Mouse (Mus musculus) liver, embryonic 16.5 days (tissue): ENCODE results near the gene Eya4. TPM values are rescaled to one million over a fixed set of nuclear protein-coding genes. Genes with fewer than 3 reads are reported as not detected.

Experiments
- ATAC-seq: fragments of 200-750 bp; cut with Nextera tagmentation; 2 replicates; pipeline ENCODE4 v1.8.0; 2017; ENCODE audit warnings: low read depth, mild to moderate bottlenecking, moderate number of reproducible peaks, moderate library complexity
- H3K27ac ChIP-seq: fragments of 300-500 bp; sonication (generic); 2 replicates; pipeline ENCODE4 v1.5.1; 2014; ENCODE audit warnings: mild to moderate bottlenecking, low read length
- H3K27me3 ChIP-seq: fragments of 300-500 bp; sonication (generic); 2 replicates; pipeline ENCODE4 v1.6.1; 2014; ENCODE audit warnings: low read depth, low read length, mixed read lengths; ENCODE audit not compliant: control insufficient read depth, insufficient read depth
- H3K36me3 ChIP-seq: fragments of 300-500 bp; sonication (generic); 2 replicates; pipeline ENCODE4 v1.6.1; 2014; ENCODE audit warnings: mild to moderate bottlenecking; ENCODE audit not compliant: control insufficient read depth, insufficient read depth
- H3K4me1 ChIP-seq: fragments of 300-500 bp; sonication (generic); 2 replicates; pipeline ENCODE4 v1.6.1; 2014; ENCODE audit warnings: low read depth, low read length, mixed read lengths; ENCODE audit not compliant: control insufficient read depth
- H3K4me2 ChIP-seq: fragments of 300-500 bp; sonication (generic); 2 replicates; pipeline ENCODE4 v1.6.1; 2014; ENCODE audit warnings: low read depth, low read length, mixed read lengths
- H3K4me3 ChIP-seq: fragments of 300-500 bp; sonication (generic); 2 replicates; pipeline ENCODE4 v1.5.1; 2014; ENCODE audit warnings: low read depth, mild to moderate bottlenecking, low read length
- H3K9ac ChIP-seq: fragments of 300-500 bp; sonication (generic); 2 replicates; pipeline ENCODE4 v1.6.1; 2014; ENCODE audit warnings: low read depth, low read length
- H3K9me3 ChIP-seq: fragments of 300-500 bp; sonication (generic); replicated peaks from 2 replicates; pipeline ENCODE4 v1.6.1; 2016; ENCODE audit warnings: low read length; ENCODE audit not compliant: control insufficient read depth
- WGBS: fragments of 180-500 bp; shearing (Covaris S2); extraction: QIAGEN DNeasy Blood & Tissue Kit; methylation state at CpG from one replicate; pipeline ENCODE4 v1.1.7; 2014; ENCODE audit not compliant: insufficient replicate concordance; 5-methylcytosine and 5-hydroxymethylcytosine counted together
- polyA plus RNA-seq: library from polyadenylated mRNA; unstranded; fragments of >200 nt; fragmentation: Nextera tagmentation; extraction: Ambion mirVana; gene quantifications from 2 replicates; pipeline ENCODE4 v1.2.1, GENCODE M21; 2015

Eya4 gene
- polyA plus RNA-seq, 1 experiment from 2014 or later, result 0.11 TPM

DNA sequence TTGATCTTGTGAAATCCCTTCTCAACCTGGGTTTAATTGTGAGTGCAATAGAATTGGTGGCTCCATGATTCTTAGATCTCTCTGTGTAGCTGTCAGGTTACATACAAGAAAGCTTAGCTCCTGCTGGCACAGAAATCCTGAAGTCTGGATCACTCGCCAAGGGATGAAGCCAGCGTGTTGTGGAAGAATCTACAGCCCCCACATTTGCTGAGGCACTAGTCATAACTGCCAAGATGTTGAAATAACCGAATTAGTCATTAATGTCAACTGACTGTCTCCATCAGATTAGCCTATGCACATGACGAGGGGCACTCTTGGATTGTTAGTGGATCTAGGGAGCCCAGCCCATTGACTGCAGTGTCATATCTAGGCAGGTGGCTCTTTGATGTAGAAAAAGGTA, 146.7 kb downstream of the Eya4 start:
- Histone ChIP-seq H3K4me1 (no peaks in the 10 kb centered on the region), H3K36me3 (no peaks in the 10 kb centered on the region), H3K4me2 (no peak overlapping the region), H3K9me3 (no peaks in the 10 kb centered on the region), H3K27me3 (no peaks in the 10 kb centered on the region), H3K27ac (no peak overlapping the region), H3K9ac (no peak overlapping the region), H3K4me3 (no peak overlapping the region)
- ATAC-seq, result no peak
- 54% methylated on average over 4 of the region's 4 CpGs for WGBS

DNA sequence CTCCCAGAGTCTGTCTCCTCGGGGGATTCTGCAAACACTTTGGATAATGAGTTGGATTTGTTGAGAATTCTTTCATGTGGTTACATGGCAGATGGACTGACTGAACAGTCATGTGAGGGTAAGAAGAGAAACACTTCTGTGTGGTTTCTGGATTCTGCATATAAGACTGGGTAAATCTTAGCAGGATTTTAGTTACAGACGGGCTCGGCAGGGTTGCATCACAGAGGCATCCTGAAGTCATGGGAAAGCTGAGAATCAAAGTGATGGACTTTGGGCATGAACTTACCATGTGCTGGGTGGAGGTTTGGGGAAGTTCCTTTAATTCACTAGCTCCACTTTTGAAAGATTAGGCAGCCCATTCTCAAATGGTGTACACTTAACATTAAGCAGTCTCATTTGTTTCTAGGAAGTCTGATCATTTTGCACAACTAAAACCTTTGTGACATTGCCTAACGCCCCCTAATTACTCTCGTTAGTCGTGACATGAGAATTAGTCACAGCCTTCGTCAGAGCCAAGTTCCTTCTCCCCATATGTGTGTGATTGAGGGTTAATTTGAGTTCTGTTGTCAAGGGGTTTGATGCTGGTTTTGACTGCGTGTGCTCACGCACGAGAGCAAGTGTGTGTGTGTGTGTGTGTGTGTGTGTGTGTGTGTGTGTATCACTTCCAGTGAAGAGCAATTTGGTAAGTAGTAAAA, 147.3 kb downstream of the Eya4 start:
- ATAC-seq, result no peak
- Histone ChIP-seq H3K9ac (no peak overlapping the region), H3K4me2 (no peak overlapping the region), H3K9me3 (no peaks in the 10 kb centered on the region), H3K4me3 (no peak overlapping the region), H3K4me1 (no peaks in the 10 kb centered on the region), H3K27ac (no peak overlapping the region), H3K36me3 (no peaks in the 10 kb centered on the region), H3K27me3 (no peaks in the 10 kb centered on the region)
- 59% methylated on average over 10 of the region's 10 CpGs for WGBS

DNA sequence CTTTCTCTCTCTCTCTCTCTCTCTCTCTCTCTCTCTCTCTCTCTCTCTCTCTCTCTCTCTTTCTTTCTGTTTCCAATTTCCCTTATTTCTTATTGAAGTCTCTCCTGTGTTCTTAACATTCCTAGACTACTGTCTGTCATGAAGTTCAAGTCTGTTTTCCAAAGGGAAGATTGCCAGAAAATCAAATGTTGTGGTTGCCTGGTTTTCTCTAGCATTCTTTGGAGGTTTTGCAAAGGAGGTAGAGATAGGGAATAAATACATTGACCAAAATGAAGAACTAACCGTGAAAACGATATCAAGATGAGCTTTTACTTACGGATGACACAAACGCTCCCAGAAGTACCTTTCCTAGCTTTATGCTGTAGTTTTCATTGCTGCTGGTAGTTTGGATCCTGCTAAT, 148.0 kb downstream of the Eya4 start:
- Histone ChIP-seq H3K9ac (no peak overlapping the region), H3K4me2 (no peak overlapping the region), H3K4me1 (no peaks in the 10 kb centered on the region), H3K27ac (no peak overlapping the region), H3K9me3 (no peaks in the 10 kb centered on the region), H3K36me3 (no peaks in the 10 kb centered on the region), H3K27me3 (no peaks in the 10 kb centered on the region), H3K4me3 (no peak overlapping the region)
- no peak for ATAC-seq
- 74% methylated on average over 4 of the region's 4 CpGs for WGBS

DNA sequence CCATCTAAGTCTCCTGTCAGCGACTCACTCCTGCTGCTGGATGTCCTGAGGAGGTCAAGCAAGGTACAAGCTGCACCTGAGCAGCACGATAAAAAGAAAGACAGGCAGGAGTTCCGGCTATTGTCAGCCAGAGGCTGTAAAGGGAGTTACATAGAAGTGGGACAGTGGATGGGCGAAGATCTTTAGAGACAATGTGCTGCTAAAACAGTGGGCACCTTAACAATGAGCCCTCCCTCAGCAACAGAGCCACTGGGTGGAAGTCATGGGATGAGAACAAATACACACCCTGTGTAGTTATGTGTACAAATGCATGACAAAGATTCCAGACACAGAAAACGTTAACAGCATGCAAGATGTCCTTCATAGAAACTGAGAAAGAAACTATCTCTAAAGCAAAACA, 152.3 kb downstream of the Eya4 start:
- H3K9ac ChIP-seq, result no peak overlapping the region
- no peaks in the 10 kb centered on the region for H3K27me3 ChIP-seq
- H3K9me3 ChIP-seq, result no peaks in the 10 kb centered on the region
- 53% methylated on average over 5 of the region's 5 CpGs for WGBS
- H3K4me1 ChIP-seq, result no peaks in the 10 kb centered on the region
- H3K4me3 ChIP-seq, result no peak overlapping the region
- H3K4me2 ChIP-seq, result no peak overlapping the region
- H3K36me3 ChIP-seq, result no peaks in the 10 kb centered on the region
- no peak overlapping the region for H3K27ac ChIP-seq
- ATAC-seq, result no peak

DNA sequence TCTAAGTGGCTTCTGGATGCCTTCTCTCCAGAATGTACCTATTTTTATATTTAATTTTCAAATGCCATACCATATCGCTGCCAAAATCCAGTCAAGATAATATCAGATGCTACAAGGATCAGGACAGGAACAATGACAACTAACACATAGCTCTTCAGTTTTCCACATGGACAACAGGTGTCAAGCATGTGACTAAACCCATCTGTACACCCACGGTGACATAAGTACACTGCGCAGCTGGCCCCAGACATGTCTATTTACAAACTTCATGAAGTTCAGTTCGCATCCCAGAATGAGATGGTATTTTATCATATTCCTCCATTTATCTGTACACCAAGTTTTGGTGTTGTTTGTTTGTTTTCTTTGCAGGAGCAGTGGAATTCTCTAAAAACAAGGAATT, 154.2 kb downstream of the Eya4 start:
- no peaks in the 10 kb centered on the region for H3K4me1 ChIP-seq
- no peaks in the 10 kb centered on the region for H3K36me3 ChIP-seq
- H3K9ac ChIP-seq, result no peak overlapping the region
- H3K27me3 ChIP-seq, result no peaks in the 10 kb centered on the region
- ATAC-seq, result no peak
- no peak overlapping the region for H3K4me2 ChIP-seq
- H3K9me3 ChIP-seq, result no peaks in the 10 kb centered on the region
- no peak overlapping the region for H3K4me3 ChIP-seq
- 74% methylated on average over 4 of the region's 4 CpGs for whole genome bisulfite sequencing
- H3K27ac ChIP-seq, result no peak overlapping the region

DNA sequence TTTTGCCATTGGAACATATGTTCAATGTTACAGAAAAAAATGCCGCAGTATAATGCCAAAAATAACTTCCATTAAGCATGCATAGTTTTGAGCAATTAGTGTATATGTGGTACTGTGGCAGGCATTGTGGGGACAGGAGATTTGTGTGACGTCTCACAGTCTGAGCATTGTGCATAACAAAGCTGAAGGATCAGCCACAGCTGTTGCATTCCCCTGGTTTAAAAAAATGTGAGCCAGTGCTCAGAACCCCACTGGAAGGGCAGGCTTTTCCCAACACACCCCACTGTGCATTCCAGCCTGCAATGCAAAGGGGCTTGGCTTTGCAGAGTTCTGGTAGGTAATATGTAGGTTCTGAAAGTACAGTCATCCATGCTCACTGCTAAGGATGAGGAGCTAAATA, 155.2 kb downstream of the Eya4 start:
- ATAC-seq, result no peak
- Histone ChIP-seq H3K4me3 (no peak overlapping the region), H3K36me3 (no peaks in the 10 kb centered on the region), H3K27me3 (no peaks in the 10 kb centered on the region), H3K4me2 (no peak overlapping the region), H3K9me3 (no peaks in the 10 kb centered on the region), H3K27ac (no peak overlapping the region), H3K4me1 (no peaks in the 10 kb centered on the region), H3K9ac (no peak overlapping the region)
- 66% methylated on average over 2 of the region's 2 CpGs for WGBS

DNA sequence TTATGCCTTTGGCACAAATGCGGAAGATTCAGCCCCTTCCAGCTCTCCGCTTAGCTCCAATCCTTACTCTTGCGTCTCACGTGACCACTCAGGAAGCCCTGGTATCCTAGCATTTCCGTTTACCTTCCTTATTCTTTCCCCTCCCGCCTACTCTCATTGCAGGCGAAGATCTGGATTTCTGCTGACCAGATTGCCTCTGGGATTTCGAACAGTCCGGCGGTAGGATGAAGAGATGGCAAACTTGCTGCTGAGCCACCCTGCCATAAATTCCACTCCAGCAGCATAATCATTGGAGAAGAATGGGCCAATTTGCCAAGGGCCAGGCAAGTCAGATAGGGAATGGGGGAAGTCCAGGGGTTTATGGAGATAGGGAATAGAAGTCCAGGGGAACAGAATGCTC, 160.8 kb downstream of the Eya4 start:
- Histone ChIP-seq H3K27ac (no peak overlapping the region), H3K4me1 (no peaks in the 10 kb centered on the region), H3K4me2 (no peak overlapping the region), H3K36me3 (no peaks in the 10 kb centered on the region), H3K27me3 (no peaks in the 10 kb centered on the region), H3K4me3 (no peak overlapping the region), H3K9me3 (no peaks in the 10 kb centered on the region), H3K9ac (no peak overlapping the region)
- WGBS, result 51% methylated on average over 10 of the region's 10 CpGs
- ATAC-seq, result no peak

DNA sequence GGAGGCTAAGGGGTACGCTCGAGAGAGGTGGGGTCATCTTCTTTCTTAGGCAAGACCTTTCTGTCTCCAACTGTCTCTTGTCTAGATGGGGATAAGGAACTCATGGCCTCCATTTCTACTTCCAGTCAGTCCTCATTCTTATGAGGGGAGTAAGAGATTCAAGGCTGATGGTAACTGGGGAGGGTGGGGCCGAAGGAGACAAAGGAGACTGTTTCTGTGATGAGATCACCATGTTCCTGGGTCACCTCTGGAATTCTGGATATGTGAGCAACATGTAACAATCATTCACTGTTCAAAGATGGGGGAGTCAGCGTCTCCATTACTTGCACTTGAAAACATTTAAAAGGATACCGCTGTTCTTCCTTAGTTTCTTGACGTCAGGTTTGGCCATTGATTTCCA, 165.2 kb downstream of the Eya4 start:
- Histone ChIP-seq H3K27ac (no peak overlapping the region), H3K27me3 (no peaks in the 10 kb centered on the region), H3K9me3 (no peaks in the 10 kb centered on the region), H3K9ac (no peak overlapping the region), H3K4me2 (no peak overlapping the region), H3K36me3 (no peaks in the 10 kb centered on the region), H3K4me1 (no peaks in the 10 kb centered on the region), H3K4me3 (no peak overlapping the region)
- ATAC-seq, result no peak
- 75% methylated on average over 6 of the region's 6 CpGs for WGBS

DNA sequence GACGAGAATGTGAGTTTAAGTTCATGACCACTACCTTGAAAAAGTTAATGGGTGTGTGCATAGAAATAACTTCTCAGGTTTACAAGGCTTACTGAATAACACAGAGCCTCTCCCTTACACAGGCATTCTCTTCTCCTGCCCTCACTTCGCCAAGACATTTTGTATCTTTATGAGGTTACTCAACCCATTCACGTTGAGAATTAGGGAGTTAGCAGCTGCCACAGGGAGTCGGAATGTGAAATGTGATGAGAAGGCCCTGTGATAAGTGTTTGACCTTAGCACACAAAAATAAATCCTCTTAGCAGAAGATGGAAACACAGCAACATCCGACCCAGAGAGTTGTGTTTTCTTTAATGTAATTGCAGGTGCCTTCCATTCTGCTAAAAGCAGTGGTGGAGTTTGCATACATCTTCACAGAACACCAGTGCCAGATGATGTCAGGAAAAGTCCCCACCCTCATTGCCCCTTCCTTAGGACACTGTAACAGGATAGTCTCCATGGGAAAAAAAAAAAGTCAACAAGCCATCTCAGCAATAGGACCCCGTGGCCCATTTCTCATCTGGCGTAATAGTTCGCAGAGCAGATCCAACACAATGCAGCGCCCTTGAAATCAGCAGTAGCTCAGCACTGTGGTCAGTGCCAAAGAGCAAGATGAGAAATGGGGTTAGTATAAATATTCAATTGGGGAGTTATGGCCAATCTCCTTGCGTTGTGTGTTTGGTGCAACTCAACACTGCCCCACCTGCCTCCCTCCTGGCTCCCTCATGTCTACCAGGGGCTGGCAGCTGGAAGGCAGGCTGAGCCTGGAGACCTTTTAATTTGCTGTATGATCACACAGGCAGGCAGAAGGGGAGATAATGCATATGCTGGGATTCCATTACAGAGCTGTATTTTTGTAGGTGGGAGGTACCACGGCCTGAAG, 168.8 kb downstream of the Eya4 start:
- no peaks in the 10 kb centered on the region for H3K9me3 ChIP-seq
- H3K27me3 ChIP-seq, result no peaks in the 10 kb centered on the region
- no peak overlapping the region for H3K4me3 ChIP-seq
- no peak overlapping the region for H3K4me2 ChIP-seq
- no peaks in the 10 kb centered on the region for H3K4me1 ChIP-seq
- 62% methylated on average over 11 of the region's 11 CpGs for WGBS
- no peaks in the 10 kb centered on the region for H3K36me3 ChIP-seq
- ATAC-seq, result no peak
- H3K9ac ChIP-seq, result no peak overlapping the region
- H3K27ac ChIP-seq, result no peak overlapping the region
